In genomic region chr7:13024805-13025204, GRCm38 (mm10) we compare ENCODE assay signal across 7 mouse cellular contexts. TPM values are rescaled to one million over a fixed set of nuclear protein-coding genes. Genes with fewer than 3 reads are reported as not detected.
DNase-seq lines count a peak whose midpoint lies in the region; ATAC-seq lines count a peak whose summit lies in the region.

No protein-coding gene starts in this region.

- H3K4me1 ChIP-seq in intestine, embryonic 16.5 days (ENCODE audit: control insufficient read depth, insufficient read depth, low read length): peaks cover 21% of the 10 kb centered on the region
- peaks cover 13% of the 10 kb centered on the region; the same call in 1 of the 2 replicates for H3K4me1 ChIP-seq in limb, embryonic 11.5 days (ENCODE audit: control insufficient read depth, insufficient read depth, low read length)
- peaks cover 18% of the 10 kb centered on the region for H3K4me1 ChIP-seq in midbrain, embryonic 11.5 days (ENCODE audit: control insufficient read depth, insufficient read depth, low read length)

- H3K27ac ChIP-seq in intestine, embryonic 16.5 days (ENCODE audit: low read length): peak overlapping the region; percentile 99
- H3K27ac ChIP-seq in limb, embryonic 11.5 days (replicated peaks; ENCODE audit: low read depth, low read length): peak overlapping the region; percentile 100
- H3K27ac ChIP-seq in midbrain, embryonic 11.5 days (ENCODE audit: low read depth, low read length): peak overlapping the region; percentile 97

- intact Hi-C loops in gastrocnemius, postnatal 14 days (cut with DNase I; ENCODE audit: low total_unique reads): no loop called here

- H3K9ac ChIP-seq in intestine, embryonic 16.5 days (ENCODE audit: low read depth, low read length): peak overlapping the region; percentile 98
- H3K9ac ChIP-seq in limb, embryonic 11.5 days (ENCODE audit: low read length): peak overlapping the region; percentile 97
- H3K9ac ChIP-seq in midbrain, embryonic 11.5 days (ENCODE audit: low read length): peak overlapping the region; percentile 98

- under 1% methylated on average over 31 of the region's 44 CpGs for WGBS in intestine, embryonic 16.5 days
- WGBS in limb, embryonic 11.5 days: under 1% methylated on average over 27 of the region's 44 CpGs
- under 1% methylated on average over 44 of the region's 44 CpGs for WGBS in midbrain, embryonic 11.5 days

- peak overlapping the region; percentile 92 for H3K4me2 ChIP-seq in intestine, embryonic 16.5 days (ENCODE audit: low read depth, low read length)
- peak overlapping the region; percentile 99 for H3K4me2 ChIP-seq in limb, embryonic 11.5 days (ENCODE audit: low read depth, severe bottlenecking)
- peak overlapping the region; percentile 93 for H3K4me2 ChIP-seq in midbrain, embryonic 11.5 days

- peak; percentile 64 for DNase-seq in adipocyte (ENCODE audit: low spot score)
- peak; percentile 78 for DNase-seq in embryo, embryonic 10 days (ENCODE audit: low spot score)
- DNase-seq in gastrocnemius, postnatal 14 days: peak; percentile 76
- peak; percentile 87 for DNase-seq in limb, embryonic 11.5 days (ENCODE audit: low spot score)
- peak; percentile 97 for DNase-seq in midbrain, embryonic 11.5 days (ENCODE audit: low spot score, missing footprints)
- peak; percentile 40 for DNase-seq in spleen, adult 12 weeks (ENCODE audit: low spot score)

- no peaks in the 10 kb centered on the region for H3K9me3 ChIP-seq in intestine, embryonic 16.5 days (ENCODE audit: control insufficient read depth, low read length)
- no peaks in the 10 kb centered on the region for H3K9me3 ChIP-seq in limb, embryonic 11.5 days (ENCODE audit: control insufficient read depth, low read length)
- no peaks in the 10 kb centered on the region for H3K9me3 ChIP-seq in midbrain, embryonic 11.5 days (ENCODE audit: control insufficient read depth, low read length)

- ATAC-seq in intestine, embryonic 16.5 days: peak; percentile 67
- ATAC-seq in limb, embryonic 11.5 days (ENCODE audit: insufficient number of reproducible peaks, low FRiP score, low TSS enrichment, low read depth): peak; percentile 57
- peak; percentile 74 for ATAC-seq in midbrain, embryonic 11.5 days (ENCODE audit: low FRiP score)

- no peaks in the 10 kb centered on the region for H3K27me3 ChIP-seq in intestine, embryonic 16.5 days (replicated peaks; ENCODE audit: control insufficient read depth, insufficient read depth, low read length)
- H3K27me3 ChIP-seq in limb, embryonic 11.5 days (ENCODE audit: control insufficient read depth, insufficient read depth, low read length): no peaks in the 10 kb centered on the region
- H3K27me3 ChIP-seq in midbrain, embryonic 11.5 days (ENCODE audit: control insufficient read depth, insufficient read depth, low read length): no peaks in the 10 kb centered on the region

- peaks cover 24% of the 10 kb centered on the region for H3K36me3 ChIP-seq in intestine, embryonic 16.5 days (ENCODE audit: control insufficient read depth, insufficient read depth, low read length)
- H3K36me3 ChIP-seq in limb, embryonic 11.5 days (ENCODE audit: control insufficient read depth, insufficient read depth, low read length): peaks cover 39% of the 10 kb centered on the region
- H3K36me3 ChIP-seq in midbrain, embryonic 11.5 days (ENCODE audit: control insufficient read depth, insufficient read depth, low read length): peaks cover 36% of the 10 kb centered on the region

- H3K4me3 ChIP-seq in intestine, embryonic 16.5 days (ENCODE audit: low read length): peak overlapping the region; percentile 93
- H3K4me3 ChIP-seq in limb, embryonic 11.5 days (ENCODE audit: low read depth, low read length): peak overlapping the region; percentile 94
- H3K4me3 ChIP-seq in midbrain, embryonic 11.5 days (ENCODE audit: low read depth, low read length): peak overlapping the region; percentile 97

RNA-seq across cellular contexts. Expression of gene Chmp2a, which starts 9.8 kb away (rescaled TPM):
- total RNA-seq in gastrocnemius, postnatal 14 days (2021): 100 to 1,000 TPM in 1 of 2 experiments, 10 to 100 TPM in 1; 95.6 to 103 TPM
- polyA plus RNA-seq in intestine, embryonic 16.5 days (2015; fragmentation: Nextera tagmentation; extraction: Ambion mirVana): 199 and 202 TPM in 2 replicates
- 84.2 and 93.8 TPM in 2 replicates for polyA plus RNA-seq in limb, embryonic 11.5 days (2014; fragmentation: Nextera tagmentation; extraction: Ambion mirVana)
- 133 and 140 TPM in 2 replicates for polyA plus RNA-seq in midbrain, embryonic 11.5 days (2014; fragmentation: Nextera tagmentation; extraction: Ambion mirVana)

RNA-seq across cellular contexts. Expression of gene Ube2m, which starts 13.3 kb away (rescaled TPM):
- total RNA-seq in gastrocnemius, postnatal 14 days (2021): 100 to 1,000 TPM; 141 to 149 TPM
- polyA plus RNA-seq in intestine, embryonic 16.5 days (2015; fragmentation: Nextera tagmentation; extraction: Ambion mirVana): 19.5 and 25.0 TPM in 2 replicates
- 199 TPM in 2 replicates for polyA plus RNA-seq in limb, embryonic 11.5 days (2014; fragmentation: Nextera tagmentation; extraction: Ambion mirVana)
- 152 and 166 TPM in 2 replicates for polyA plus RNA-seq in midbrain, embryonic 11.5 days (2014; fragmentation: Nextera tagmentation; extraction: Ambion mirVana)

RNA-seq across cellular contexts. Expression of gene Zbtb45, which starts 15.0 kb away (rescaled TPM):
- total RNA-seq in gastrocnemius, postnatal 14 days (2021): 1 to 10 TPM; 4.7 to 5.1 TPM
- polyA plus RNA-seq in intestine, embryonic 16.5 days (2015; fragmentation: Nextera tagmentation; extraction: Ambion mirVana): 22.2 and 23.2 TPM in 2 replicates
- polyA plus RNA-seq in limb, embryonic 11.5 days (2014; fragmentation: Nextera tagmentation; extraction: Ambion mirVana): 30.6 and 31.5 TPM in 2 replicates
- 25.7 and 32.8 TPM in 2 replicates for polyA plus RNA-seq in midbrain, embryonic 11.5 days (2014; fragmentation: Nextera tagmentation; extraction: Ambion mirVana)

RNA-seq across cellular contexts. Expression of gene Trim28, which starts 25.9 kb away (rescaled TPM):
- total RNA-seq in gastrocnemius, postnatal 14 days (2021): 10 to 100 TPM; 67.0 to 85.9 TPM
- 116 and 131 TPM in 2 replicates for polyA plus RNA-seq in intestine, embryonic 16.5 days (2015; fragmentation: Nextera tagmentation; extraction: Ambion mirVana)
- polyA plus RNA-seq in limb, embryonic 11.5 days (2014; fragmentation: Nextera tagmentation; extraction: Ambion mirVana): 610 and 647 TPM in 2 replicates
- 399 and 443 TPM in 2 replicates for polyA plus RNA-seq in midbrain, embryonic 11.5 days (2014; fragmentation: Nextera tagmentation; extraction: Ambion mirVana)

RNA-seq across cellular contexts. Expression of gene Slc27a5, which starts 26.8 kb away (rescaled TPM):
- not detected for total RNA-seq in gastrocnemius, postnatal 14 days (2021)
- polyA plus RNA-seq in intestine, embryonic 16.5 days (2015; fragmentation: Nextera tagmentation; extraction: Ambion mirVana): 0.84 and 0.89 TPM in 2 replicates
- polyA plus RNA-seq in limb, embryonic 11.5 days (2014; fragmentation: Nextera tagmentation; extraction: Ambion mirVana): not detected in 2 replicates
- polyA plus RNA-seq in midbrain, embryonic 11.5 days (2014; fragmentation: Nextera tagmentation; extraction: Ambion mirVana): not detected in 2 replicates

Comparison
In these comparisons a context has a peak if more than half of its experiments do, and no peak if none do; other contexts are left out.
1. Peak in every context shown above with its lines: DNase-seq, ATAC-seq, H3K4me3 ChIP-seq and H3K27ac ChIP-seq.
2. DNase-seq: peak in every context shown above with its lines; median percentile 97 in midbrain, embryonic 11.5 days; 87 in limb, embryonic 11.5 days; 78 in embryo, embryonic 10 days; 76 in gastrocnemius, postnatal 14 days; 64 in adipocyte; 40 in spleen, adult 12 weeks.